Mouse (Mus musculus) kidney, postnatal 0 days (tissue): ENCODE data around the gene Gm44596. TPM values are rescaled to one million over a fixed set of nuclear protein-coding genes. Genes with fewer than 3 reads are reported as not detected.

Source experiments
- ATAC-seq: fragments of 200-750 bp; cut with Nextera tagmentation; replicated peaks from 2 replicates; pipeline ENCODE4 v1.8.0; 2017; ENCODE audit warnings: low read depth, moderate number of reproducible peaks, moderate TSS enrichment, moderate library complexity; ENCODE audit not compliant: low FRiP score
- DNase-seq: peaks from one replicate; pipeline ENCODE4 v3.0.0-alpha.2; 2016; ENCODE audit warnings: low spot score
- H3K27ac ChIP-seq: fragments of 300-500 bp; sonication (generic); 2 replicates; pipeline ENCODE4 v1.5.1; 2014; ENCODE audit warnings: mild to moderate bottlenecking
- H3K27me3 ChIP-seq: fragments of 300-500 bp; sonication (generic); 2 replicates; pipeline ENCODE4 v1.6.1; 2014; ENCODE audit warnings: low read length, mixed read lengths; ENCODE audit not compliant: insufficient read depth
- H3K36me3 ChIP-seq: fragments of 300-500 bp; sonication (generic); 2 replicates; pipeline ENCODE4 v1.6.1; 2014; ENCODE audit warnings: low read length, mixed read lengths; ENCODE audit not compliant: insufficient read depth
- H3K4me1 ChIP-seq: fragments of 300-500 bp; sonication (generic); replicated peaks from 2 replicates; pipeline ENCODE4 v1.6.1; 2014; ENCODE audit warnings: antibody characterized with exemption, low read length, mixed read lengths; ENCODE audit not compliant: insufficient read depth
- H3K4me2 ChIP-seq: fragments of 300-500 bp; sonication (generic); 2 replicates; pipeline ENCODE4 v1.6.1; 2014; ENCODE audit warnings: mild to moderate bottlenecking, low read length, moderate library complexity, mixed read lengths
- H3K4me3 ChIP-seq: fragments of 300-500 bp; sonication (generic); replicated peaks from 2 replicates; pipeline ENCODE4 v1.5.1; 2014; ENCODE audit warnings: low read depth, low read length
- H3K9ac ChIP-seq: fragments of 300-500 bp; sonication (generic); 2 replicates; pipeline ENCODE4 v1.6.1; 2014; ENCODE audit warnings: low read depth, low read length
- H3K9me3 ChIP-seq: fragments of 300-500 bp; sonication (generic); replicated peaks from 2 replicates; pipeline ENCODE4 v1.6.1; 2016; ENCODE audit warnings: low read length, inconsistent platforms, mixed read lengths
- CTCF ChIP-seq: IDR thresholded peaks from 2 replicates; pipeline ENCODE4 v1.5.1; 2016; ENCODE audit warnings: antibody characterized with exemption, low read depth, mild to moderate bottlenecking, moderate library complexity
- WGBS: fragments of 180-500 bp; shearing (Covaris S2); extraction: QIAGEN DNeasy Blood & Tissue Kit; methylation state at CpG from one replicate; pipeline ENCODE4 v1.1.7; 2014; 5-methylcytosine and 5-hydroxymethylcytosine counted together
- polyA plus RNA-seq: library from polyadenylated mRNA; unstranded; fragments of >200 nt; fragmentation: Nextera tagmentation; extraction: Ambion mirVana; gene quantifications from 2 replicates; pipeline ENCODE4 v1.2.1, GENCODE M21; 2015

Gm44596 gene
- polyA plus RNA-seq, 1 experiment from 2014 or later, result not detected

DNA sequence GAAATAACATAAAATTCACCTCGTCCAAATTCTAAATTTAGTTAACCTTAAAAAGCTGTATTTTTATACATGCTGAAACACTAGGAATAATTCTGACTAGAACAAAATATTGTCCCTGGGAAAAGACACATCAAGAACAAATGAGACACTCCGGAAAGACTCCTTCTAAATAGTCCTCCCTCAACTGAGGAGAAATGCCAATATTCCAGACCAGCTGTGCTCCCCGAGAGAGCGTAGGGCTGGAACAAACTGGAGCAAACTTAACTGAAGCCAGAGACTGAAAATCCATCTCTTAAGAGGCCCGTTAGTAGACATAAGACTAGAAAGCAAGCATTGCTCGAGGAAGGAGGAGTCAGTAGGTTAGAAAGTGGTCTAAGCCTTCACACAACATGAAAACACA is 28.5 kb upstream of the Gm44596 start:
- no peak for DNase-seq
- H3K9ac ChIP-seq, result no peak overlapping the region
- no peaks in the 10 kb centered on the region for H3K9me3 ChIP-seq
- no peaks in the 10 kb centered on the region for H3K36me3 ChIP-seq
- no peak overlapping the region for H3K4me2 ChIP-seq
- no peak overlapping the region for H3K27ac ChIP-seq
- no peak overlapping the region for H3K4me3 ChIP-seq
- no peaks in the 10 kb centered on the region for H3K4me1 ChIP-seq
- no peak for TF ChIP-seq CTCF
- ATAC-seq, result no peak
- H3K27me3 ChIP-seq, result no peaks in the 10 kb centered on the region
- WGBS, result 75% methylated on average over 6 of the region's 6 CpGs

- Histone ChIP-seq H3K9me3 (no peaks in the 10 kb centered on the region), H3K27ac (0 out of 2 replicates have a peak overlapping the region, but pooled peaks have one; percentile 50), H3K4me3 (no peak overlapping the region), H3K9ac (no peak overlapping the region), H3K27me3 (no peaks in the 10 kb centered on the region), H3K4me2 (no peak overlapping the region), H3K4me1 (peaks cover 8% of the 10 kb centered on the region; the same call in 1 of the 2 replicates), H3K36me3 (0 out of 2 replicates have a peak, but pooled peaks cover 4% of the 10 kb centered on the region)
- 43% methylated on average over 7 of the region's 7 CpGs for whole genome bisulfite sequencing
- no peak for TF ChIP-seq CTCF
- DNase-seq (peak; percentile 35), ATAC-seq (no peak)
Observed at GRCm38 (mm10) chr6:128349711-128350110, 25.6 kb upstream of the Gm44596 start.

GRCm38 (mm10) chr6:128354140-128354539 is 21.2 kb upstream of the Gm44596 start:
- no peaks in the 10 kb centered on the region for H3K9me3 ChIP-seq
- H3K36me3 ChIP-seq, result peaks cover 10% of the 10 kb centered on the region; the same call in 1 of the 2 replicates
- DNase-seq (peak; percentile 56), ATAC-seq (no peak)
- H3K4me1 ChIP-seq, result peaks cover 9% of the 10 kb centered on the region; the same call in 1 of the 2 replicates
- H3K4me2 ChIP-seq, result peak overlapping the region; percentile 68; the same call in 1 of the 2 replicates
- WGBS, result 28% methylated on average over 3 of the region's 3 CpGs
- no peaks in the 10 kb centered on the region for H3K27me3 ChIP-seq
- TF ChIP-seq CTCF, result no peak
- no peak overlapping the region for H3K27ac ChIP-seq
- H3K4me3 ChIP-seq, result peak overlapping the region; percentile 73; the same call in 1 of the 2 replicates
- 0 out of 2 replicates have a peak overlapping the region, but pooled peaks have one; percentile 18 for H3K9ac ChIP-seq

- Histone ChIP-seq H3K27ac (peak overlapping the region; percentile 81), H3K36me3 (peaks cover 10% of the 10 kb centered on the region; the same call in 1 of the 2 replicates), H3K4me2 (peak overlapping the region; percentile 68), H3K9me3 (no peaks in the 10 kb centered on the region), H3K4me3 (peak overlapping the region; percentile 73), H3K9ac (peak overlapping the region; percentile 72), H3K4me1 (peaks cover 9% of the 10 kb centered on the region; the same call in 1 of the 2 replicates), H3K27me3 (no peaks in the 10 kb centered on the region)
- ATAC-seq, result peak; percentile 70
- TF ChIP-seq CTCF, result no peak
- peak; percentile 66 for DNase-seq
- WGBS, result under 1% methylated on average over 28 of the region's 28 CpGs
Observed at GRCm38 (mm10) chr6:128355201-128355681, 20.1 kb upstream of the Gm44596 start.

GRCm38 (mm10) chr6:128355726-128356416 is 19.4 kb upstream of the Gm44596 start, which contains the start of gene Tulp3:
Gene Tulp3, minus strand, starts transcription at chr6:128355851.
- peak within 1 kb of the TSS; percentile 68 for H3K4me2 ChIP-seq
- DNase-seq, result peak; percentile 98
- H3K9ac ChIP-seq, result peak within 1 kb of the TSS; percentile 72
- peaks cover 10% of the 10 kb centered on the region; the same call in 1 of the 2 replicates for H3K36me3 ChIP-seq
- no peak; the same call in 1 of the 2 replicates for TF ChIP-seq CTCF
- peak within 1 kb of the TSS; percentile 73 for H3K4me3 ChIP-seq
- under 1% methylated on average over 41 of the region's 42 CpGs for WGBS
- H3K4me1 ChIP-seq, result peaks cover 9% of the 10 kb centered on the region; the same call in 1 of the 2 replicates
- H3K27me3 ChIP-seq, result no peaks in the 10 kb centered on the region
- peak; percentile 98 for ATAC-seq
- H3K27ac ChIP-seq, result peak within 1 kb of the TSS; percentile 81
- H3K9me3 ChIP-seq, result no peaks in the 10 kb centered on the region

DNA sequence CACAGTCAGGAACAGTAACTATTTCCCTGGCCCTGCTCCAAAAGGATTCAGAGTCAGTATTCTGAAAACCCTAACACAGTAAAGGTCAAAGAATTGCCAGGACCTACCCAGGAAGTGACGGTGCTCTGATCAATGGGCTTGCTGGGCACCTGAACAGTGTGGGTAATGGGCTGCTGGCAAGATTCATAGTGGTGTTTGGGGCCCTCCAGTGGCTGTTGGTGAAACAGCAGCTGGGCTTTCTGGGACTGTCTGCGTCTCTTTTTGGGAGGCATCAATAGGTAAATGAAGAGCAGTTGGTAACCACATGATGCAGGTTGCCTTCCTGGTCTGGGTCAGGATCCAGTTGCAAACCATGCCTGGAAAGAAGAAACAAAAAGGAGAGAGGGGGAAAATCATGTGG is 16.3 kb upstream of the Gm44596 start:
- TF ChIP-seq CTCF, result peak; percentile 89
- H3K4me1 ChIP-seq, result peaks cover 15% of the 10 kb centered on the region; the same call in 1 of the 2 replicates
- no peaks in the 10 kb centered on the region for H3K9me3 ChIP-seq
- peaks cover 7% of the 10 kb centered on the region; the same call in 1 of the 2 replicates for H3K36me3 ChIP-seq
- H3K9ac ChIP-seq, result no peak overlapping the region
- ATAC-seq, result no peak
- 23% methylated on average over 2 of the region's 2 CpGs for WGBS
- H3K27ac ChIP-seq, result no peak overlapping the region
- DNase-seq, result peak; percentile 74
- H3K27me3 ChIP-seq, result no peaks in the 10 kb centered on the region
- no peak overlapping the region for H3K4me3 ChIP-seq
- H3K4me2 ChIP-seq, result no peak overlapping the region
